Mouse (Mus musculus) olfactory bulb, adult 2 months (tissue): ENCODE results near the gene Pdss2.

Experiments used
- CTCF ChIP-seq: fragments of 200-500 bp; IDR thresholded peaks from 2 replicates; pipeline ENCODE4 v1.5.1; 2012; ENCODE audit warnings: low read depth, mild to moderate bottlenecking, low read length, moderate library complexity; ENCODE audit not compliant: insufficient read depth
- POLR2A ChIP-seq: fragments of 200-500 bp; IDR thresholded peaks from 2 replicates; pipeline ENCODE4 v1.6.1; 2012; ENCODE audit warnings: mild to moderate bottlenecking, low read depth, low read length, moderate library complexity; ENCODE audit not compliant: insufficient read depth

DNA sequence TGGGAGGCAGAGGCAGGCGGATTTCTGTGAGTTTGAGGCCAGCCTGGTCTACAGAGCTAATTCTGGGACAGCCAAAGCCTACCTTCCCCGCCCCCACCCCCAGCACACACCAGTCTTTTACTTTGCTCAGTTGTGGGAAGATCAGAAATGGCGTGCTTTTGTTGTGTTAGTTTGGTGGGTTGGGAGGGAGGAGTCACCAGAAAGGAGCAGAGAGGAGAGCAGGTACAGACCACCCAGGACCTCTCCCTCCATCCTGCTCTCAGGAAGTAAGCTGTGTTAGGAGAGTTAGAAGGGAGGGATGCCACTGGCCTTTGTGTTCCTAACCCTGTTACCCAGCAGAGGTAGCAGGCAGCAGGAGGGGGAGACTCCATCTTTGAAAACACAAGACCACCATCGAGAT, 285.8 kb downstream of the Pdss2 start:
- TF ChIP-seq CTCF = no peak
- TF ChIP-seq POLR2A = no peak
